Mouse (Mus musculus) gastrocnemius, postnatal 36 days (tissue): ENCODE measurements around the gene Ripor2. TPM values are rescaled to one million over a fixed set of nuclear protein-coding genes. Genes with fewer than 3 reads are reported as not detected.
"Not testable (repeated sequence)": the region's sequence is repeated elsewhere in the genome, so short reads cannot be mapped to it uniquely, and the experiment has no call there.

Experiments
- DNase-seq, 2 experiments: peaks; one replicate each; pipeline ENCODE4 v3.0.0; 2022
- intact Hi-C: fragments of 180-260 bp; cut with DNase I; formaldehyde crosslinking; loops from one replicate; pipeline ENCODE4 v1.15.1; 2025
- total RNA-seq, 2 experiments: library from RNA; stranded (reverse); gene quantifications; 2 replicates each; pipeline ENCODE4 v1.2.3; 2021

Ripor2 gene
- total RNA-seq, 2 experiments from 2014 or later: 2.5 to 5.4 TPM

DNA sequence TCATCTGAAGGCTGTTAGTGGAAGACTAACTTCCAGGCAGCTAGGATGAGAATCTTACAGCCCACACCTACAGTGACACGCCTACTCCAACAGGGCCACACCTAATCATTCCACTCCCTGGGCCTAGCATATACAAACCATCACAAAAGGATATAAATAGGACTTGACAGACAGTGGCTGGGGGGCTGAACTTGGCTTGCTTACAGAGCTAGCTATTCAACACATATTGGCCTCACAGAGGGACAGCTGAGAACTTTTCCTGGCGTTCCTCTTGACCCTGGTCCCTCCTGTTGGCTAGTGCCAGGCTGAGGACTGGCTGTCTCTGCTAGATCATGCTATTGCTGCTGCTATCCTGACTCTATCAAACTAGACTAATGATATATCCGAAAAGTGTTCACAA is 165.8 kb downstream of the Ripor2 start:
- DNase-seq: no peak
- intact Hi-C loops: no loop called here

DNA sequence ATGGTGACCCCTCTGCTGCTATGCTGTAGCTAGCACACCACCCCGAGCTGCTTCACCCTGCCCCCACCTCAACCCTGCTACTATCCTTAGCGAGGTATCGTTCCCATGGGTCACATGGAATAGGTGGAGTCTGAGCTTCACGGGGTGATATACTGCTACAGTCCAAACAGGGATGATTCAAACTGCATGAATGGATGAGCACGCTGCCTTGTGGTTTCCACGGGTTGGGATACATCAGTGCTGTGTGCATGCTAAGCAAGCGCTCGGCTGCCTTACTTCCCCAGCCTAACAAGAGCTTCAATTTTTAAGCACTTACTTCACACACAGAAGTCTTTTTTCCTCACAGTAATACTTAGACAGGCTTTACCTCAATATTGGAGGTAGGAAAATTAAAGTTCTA is 168.8 kb downstream of the Ripor2 start:
- no peak for DNase-seq
- intact Hi-C loops: no loop called here

DNA sequence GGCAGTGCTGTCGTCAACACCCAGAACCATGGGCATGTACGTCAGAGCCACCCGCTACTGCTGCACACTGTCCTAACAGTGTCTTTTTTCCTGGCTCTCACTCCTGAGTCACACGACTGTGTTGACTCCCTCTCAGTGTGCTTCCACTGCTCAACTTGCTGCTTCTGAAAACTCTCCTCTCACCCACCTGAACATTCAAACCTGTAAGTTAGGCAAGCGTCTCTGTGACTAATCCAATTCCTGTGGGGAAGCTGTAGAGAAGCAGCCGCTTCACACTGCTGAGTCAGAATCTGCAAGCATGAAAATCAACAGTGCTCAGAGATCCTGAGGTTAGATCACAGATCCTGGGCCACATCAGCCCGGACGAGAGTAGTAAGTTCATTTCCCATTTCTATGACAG is 169.4 kb downstream of the Ripor2 start:
- intact Hi-C loops: no loop called here
- DNase-seq: no peak

DNA sequence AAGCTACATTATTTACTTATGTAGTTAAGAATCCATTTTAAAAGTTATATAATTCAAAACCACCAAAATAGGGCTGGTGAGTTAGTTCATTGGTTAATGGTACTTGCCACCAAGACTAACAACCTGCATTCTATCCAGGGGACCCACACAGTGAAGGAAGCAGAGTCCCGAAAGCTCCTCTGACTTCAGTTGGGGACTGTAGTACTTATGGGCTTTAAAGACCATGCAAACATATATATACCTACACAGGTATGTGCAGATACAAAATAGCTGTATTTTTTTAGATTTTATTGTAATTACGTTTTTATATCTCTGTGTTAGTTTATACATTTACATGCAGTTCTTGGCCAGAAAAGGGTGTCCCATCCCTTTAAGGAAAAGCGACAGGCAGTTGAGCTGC is 174.8 kb downstream of the Ripor2 start:
- DNase-seq: no peak
- intact Hi-C loops: no loop called here

DNA sequence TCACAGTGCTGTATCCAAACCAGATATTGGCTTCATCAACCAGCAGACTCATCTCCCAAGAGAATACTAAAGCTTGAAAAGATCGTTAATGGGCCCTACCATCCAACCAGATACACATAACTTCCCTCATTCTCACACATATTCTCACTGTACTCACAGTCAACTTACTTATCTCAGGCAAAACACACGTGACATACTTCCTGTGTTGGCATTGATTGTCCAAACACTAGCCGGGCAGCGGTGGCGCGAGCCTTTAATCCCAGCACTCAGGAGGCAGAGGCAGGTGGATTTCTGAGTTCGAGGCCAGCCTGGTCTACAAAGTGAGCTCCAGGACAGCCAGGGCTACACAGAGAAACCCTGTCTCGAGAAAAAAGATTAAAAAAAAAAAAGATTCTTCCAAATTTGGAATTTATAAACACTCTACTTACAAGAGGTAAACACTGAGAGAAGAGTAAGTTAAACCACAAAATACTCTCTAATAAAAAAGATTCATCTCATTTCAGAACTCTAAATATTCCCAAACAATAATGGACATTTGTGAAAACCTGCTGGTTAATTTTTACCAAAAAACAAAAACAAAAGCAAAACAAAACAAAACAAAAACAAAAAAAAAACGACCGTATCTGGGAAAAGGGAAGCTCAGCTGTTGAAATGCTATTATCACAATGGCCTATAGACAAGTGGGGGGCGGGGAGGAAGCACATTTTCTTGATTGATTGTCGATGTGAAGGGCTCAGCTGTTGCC is 176.0 kb downstream of the Ripor2 start:
- DNase-seq: no peak
- intact Hi-C loops: no loop called here

DNA sequence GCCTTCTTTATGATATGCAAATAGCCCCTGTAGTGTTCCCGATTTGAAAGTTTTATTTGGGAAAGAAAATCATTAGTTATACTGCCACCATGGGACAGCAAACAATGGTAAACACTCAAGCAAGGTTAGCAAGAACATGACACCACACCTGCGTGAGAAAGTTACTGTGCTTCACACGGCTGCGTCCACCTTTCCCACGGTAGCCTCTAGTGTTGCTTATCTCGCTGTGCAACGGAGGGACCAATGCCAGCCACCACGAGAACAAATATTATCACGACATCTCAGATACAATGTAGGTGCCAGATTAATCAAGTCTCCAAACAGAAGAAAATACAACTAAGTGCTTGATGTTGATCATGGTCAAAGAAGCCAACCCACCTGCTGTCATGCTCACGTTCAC is 177.5 kb downstream of the Ripor2 start:
- no peak for DNase-seq
- intact Hi-C loops: no loop called here

DNA sequence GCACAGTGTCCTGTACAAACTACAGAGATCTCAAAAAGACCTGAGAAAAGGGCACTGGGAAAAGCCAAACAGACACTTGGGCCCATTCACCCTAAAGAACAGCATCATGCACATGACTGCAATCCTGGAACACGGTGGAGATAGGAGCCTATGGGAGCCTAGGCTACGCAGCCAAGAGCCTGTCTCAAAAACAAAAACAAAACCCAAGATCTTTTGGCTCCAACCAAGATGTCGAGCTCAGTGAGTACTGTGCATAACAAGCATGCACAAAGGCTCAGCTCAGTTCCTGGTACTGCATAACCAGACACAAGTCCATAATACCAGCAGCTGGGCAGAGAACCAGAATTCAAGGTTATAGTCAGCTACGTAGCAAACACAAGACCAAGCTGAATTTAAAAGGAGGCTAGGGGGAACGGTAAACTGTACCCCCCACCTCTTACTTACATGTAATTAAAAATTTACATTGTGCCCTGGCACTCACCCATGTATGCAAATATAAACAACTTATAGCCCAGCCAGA is 178.4 kb downstream of the Ripor2 start:
- no peak for DNase-seq
- intact Hi-C loops: loop anchor here (5.0 kb wide), 1 partner anchor 42 kb away; the partner anchor contains the start of gene BC005537

DNA sequence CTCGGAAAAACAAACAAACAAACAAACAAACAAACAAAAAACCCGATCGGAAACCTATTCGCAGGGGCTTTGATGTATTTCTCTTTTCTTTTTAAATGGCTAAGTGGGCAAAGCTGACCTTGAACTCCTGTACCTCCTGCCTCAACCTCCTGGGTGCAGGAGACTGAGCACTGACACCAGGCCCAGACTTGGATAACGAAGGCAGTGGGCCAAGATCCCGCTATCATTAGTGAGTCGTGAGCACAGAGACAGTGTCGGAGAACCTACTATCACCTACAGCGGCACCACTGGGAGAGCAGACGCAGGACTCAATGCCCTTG is 179.1 kb downstream of the Ripor2 start:
- DNase-seq: no peak
- intact Hi-C loops: loop anchor here (5.0 kb wide), 1 partner anchor 41 kb away; the partner anchor contains the start of gene BC005537

DNA sequence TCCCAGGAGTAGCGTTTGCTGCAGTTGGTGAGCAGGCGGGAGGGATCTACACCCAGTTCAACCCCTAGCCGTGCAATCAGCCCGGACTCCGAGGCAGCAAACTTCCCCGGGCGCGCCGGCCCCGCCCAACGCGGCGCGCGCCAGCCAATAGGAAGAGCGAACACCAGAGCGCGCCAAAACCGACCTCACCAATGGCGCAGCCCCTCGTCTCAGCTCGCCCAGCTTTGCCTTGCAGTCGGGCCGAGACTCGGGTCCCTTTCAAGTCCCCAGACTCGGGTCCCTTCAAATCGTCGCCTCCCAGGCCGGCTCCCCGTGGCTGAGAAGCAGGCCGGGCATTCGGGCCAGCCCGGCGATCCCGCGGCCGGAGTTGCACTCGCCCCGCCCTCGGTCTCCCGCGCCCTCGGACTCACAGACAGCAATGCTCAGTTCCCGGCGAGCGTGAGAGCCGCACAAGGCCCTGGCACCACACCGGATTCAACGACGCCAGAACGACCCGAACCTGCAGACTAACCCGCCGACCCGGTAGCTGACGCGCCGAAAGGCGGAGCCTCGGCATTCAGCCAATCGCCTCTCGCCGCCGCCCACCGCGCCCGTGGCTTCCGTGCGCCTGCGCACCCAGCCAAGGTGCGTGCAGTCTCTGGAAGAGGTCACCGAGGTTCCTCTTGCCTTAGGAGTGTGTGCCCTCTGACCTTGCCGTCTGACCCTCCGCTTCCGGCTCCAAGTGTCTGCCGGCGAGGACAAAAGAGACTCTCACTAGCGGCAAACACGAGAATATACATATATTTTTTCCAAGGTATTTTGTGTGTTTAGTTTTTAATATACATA is 179.6 kb downstream of the Ripor2 start, which contains the start of gene Gmnn:
TSS of gene Gmnn (minus strand) at position 521 of the 825 bp plus-strand sequence.
- intact Hi-C loops: loop anchor here (5.0 kb wide), 1 partner anchor 41 kb away; the partner anchor contains the start of gene BC005537

DNA sequence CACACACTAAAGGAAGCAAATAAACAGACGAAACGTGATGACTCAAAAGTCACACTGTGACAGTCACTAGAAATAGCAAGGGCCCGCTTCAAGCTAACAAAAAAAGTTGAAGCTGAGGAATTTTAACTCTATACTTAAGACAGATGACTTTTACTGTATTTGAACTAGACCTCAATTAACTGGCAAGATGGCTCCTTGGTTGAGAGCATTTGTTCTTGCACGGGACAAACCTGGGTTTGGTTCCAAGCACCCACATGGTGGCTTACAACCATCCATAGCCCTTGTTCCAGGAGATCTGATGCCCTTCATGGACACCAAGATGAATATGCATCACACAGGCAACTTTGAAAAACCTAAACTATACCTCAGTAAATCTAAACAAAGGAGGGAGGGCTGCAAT is 180.3 kb downstream of the Ripor2 start:
- intact Hi-C loops: loop anchor here (5.0 kb wide), 1 partner anchor 40 kb away; the partner anchor contains the start of gene BC005537
- DNase-seq: no peak

More for the DNA sequence above, 179.6 kb downstream of the Ripor2 start, which contains the start of gene Gmnn:
- peak; percentile 76 to 86 for DNase-seq

DNA sequence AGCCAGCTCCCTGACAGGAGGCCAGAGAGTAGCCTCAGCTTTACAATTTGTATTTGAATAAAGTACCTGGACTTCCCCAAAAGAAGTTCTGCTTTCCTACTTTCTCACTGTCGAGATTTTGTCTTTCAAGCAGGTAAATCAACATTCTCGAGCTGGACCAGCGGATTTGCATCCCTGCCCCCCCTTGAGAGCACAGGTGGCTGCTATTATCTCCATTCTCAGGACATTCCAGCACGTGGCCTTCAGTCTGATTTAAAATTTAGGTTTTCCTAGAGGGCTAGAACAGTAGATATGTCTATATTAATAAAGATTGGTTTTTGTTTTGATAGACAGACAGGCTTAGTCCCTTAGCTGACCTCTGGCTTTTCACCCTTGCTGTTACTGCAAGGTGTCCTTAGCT is 185.8 kb downstream of the Ripor2 start:
- DNase-seq, intact Hi-C loops: not testable (repeated sequence)

DNA sequence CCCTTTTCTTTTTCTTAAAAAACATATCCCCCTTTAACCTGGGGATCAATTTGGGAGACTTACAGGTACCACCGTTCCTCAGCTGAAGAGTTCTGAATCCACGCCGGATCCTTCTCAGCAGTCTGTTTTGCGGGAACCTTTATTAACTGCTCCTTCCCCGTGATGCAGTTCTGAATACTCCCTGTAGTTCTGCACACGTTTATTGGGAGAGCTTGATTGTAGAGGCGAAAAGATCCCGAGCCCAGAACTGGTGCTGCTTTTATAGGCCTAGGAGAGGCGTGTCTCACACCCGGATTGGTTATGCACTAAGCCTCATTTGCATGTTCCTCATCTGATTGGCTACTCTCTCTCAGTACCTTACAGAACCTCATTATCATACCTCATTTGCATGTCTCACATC is 189.5 kb downstream of the Ripor2 start:
- DNase-seq, intact Hi-C loops: not testable (repeated sequence)

DNA sequence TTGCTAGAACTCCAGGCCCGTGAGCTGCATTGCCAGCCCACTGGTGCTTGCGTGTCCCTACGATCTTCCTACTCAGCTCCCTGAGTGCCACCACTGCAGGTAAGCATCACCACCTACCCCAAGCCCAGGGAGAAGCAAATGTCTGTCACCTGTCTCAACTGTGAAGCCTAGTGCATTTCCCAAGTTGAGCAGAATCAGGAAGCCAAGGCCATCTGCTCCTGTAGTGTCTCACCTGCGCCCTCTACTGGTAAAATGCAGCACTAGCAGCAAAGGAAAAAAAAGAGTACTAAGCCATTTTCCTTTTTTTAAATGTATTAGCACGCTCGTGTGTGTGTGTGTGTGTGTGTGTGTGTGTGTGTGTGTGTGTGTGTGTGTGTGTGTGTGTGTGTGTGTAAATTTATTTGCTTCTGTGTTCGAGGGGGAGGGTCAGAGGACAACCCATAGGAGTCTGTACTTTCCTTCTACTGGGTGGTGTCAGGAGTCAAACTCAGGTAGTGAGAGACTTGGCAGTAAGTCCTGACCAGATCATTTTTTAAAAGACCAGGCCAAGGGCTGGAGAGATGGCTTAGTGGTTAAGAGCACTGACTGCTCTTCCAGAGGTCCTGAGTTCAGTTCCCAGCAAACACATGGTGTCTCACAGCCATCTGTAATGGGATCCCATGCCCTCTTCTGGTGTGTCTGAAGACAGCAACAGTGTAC is 194.3 kb downstream of the Ripor2 start:
- intact Hi-C loops: no loop called here
- DNase-seq: peak in 1 of 2 experiments; percentile 6

DNA sequence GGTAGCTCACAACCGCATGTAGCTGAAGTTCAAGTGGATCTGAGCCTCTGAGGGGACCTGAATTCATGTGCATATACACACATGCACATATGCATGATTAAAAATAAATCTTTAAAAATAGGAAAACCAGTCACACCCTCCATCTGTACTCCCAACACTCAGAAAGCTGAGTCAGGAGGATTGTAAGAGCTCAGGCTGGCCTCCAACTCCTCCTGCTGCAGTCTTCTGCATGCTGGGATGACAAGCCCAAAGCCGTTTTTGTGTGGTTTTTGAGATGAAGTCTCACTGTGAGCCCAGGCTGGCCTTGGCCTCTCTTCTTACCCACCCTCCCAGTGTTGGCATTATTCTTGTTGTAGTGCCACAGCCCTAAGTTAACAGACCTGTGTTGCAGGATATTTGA is 196.0 kb downstream of the Ripor2 start:
- intact Hi-C loops: no loop called here

DNA sequence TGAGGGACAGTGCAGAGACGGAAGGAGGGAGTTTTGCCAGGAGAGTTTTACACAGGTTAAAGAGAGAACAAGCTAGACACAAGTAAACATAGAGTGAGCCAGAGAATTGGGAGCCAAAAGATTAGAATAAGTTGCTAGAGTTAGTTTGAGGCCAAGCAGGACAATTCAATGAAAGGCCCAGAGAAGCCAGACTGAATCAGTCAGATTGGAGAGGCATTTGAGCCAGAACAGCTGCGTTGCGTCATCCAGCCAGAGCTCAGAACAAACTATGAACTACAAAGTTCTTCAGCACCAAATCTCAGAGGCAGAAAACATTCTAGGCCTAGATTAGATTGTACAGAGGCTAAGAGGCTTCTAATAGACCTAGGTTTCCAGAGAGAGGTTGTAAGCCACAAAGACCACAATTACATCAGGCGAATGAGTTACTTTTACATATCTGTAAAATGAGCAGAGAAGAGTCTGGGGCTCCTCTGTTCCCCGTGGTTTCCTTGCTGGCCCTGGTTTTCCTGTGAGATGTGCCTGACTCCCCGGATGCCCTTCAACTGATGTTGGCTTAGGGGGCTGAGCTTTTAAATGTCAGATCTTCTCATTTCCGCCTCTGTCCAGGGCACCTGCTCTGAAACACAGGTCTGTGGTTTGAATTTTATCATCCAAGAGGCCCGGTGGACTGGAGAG is 196.9 kb downstream of the Ripor2 start:
- intact Hi-C loops: no loop called here
- no peak for DNase-seq

More for the DNA sequence above, 196.0 kb downstream of the Ripor2 start:
- DNase-seq: no peak

DNA sequence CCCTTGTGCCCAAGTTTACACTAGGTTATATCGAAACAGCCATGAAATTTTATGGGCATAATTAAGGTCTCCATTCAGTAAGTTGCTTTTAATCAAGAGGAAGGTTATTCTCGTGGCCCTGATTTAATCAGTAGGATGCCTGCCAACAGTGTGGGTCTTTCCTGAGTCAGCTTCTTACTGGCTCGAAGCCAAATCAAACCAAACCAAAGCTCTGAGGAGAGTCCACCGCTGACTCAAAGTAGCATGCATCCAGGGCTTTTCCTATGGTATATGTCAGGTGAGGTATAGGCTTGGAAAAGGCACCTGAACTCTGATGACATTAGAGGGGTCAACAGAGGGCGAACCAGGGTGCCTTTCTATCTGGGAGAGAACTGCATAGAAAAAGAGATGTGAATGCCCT is 199.9 kb downstream of the Ripor2 start:
- no peak for DNase-seq
- intact Hi-C loops: no loop called here
